Mouse (Mus musculus) cerebellum, postnatal 4 days (tissue): ENCODE results near the gene Colec11.

Experiments used
- DNase-seq, 2 experiments: peaks; one replicate each; pipeline ENCODE4 v3.0.0; 2022; ENCODE audit warnings: low spot score in 2 of 2, mixed read lengths in 1 of 2

Colec11 gene

DNA sequence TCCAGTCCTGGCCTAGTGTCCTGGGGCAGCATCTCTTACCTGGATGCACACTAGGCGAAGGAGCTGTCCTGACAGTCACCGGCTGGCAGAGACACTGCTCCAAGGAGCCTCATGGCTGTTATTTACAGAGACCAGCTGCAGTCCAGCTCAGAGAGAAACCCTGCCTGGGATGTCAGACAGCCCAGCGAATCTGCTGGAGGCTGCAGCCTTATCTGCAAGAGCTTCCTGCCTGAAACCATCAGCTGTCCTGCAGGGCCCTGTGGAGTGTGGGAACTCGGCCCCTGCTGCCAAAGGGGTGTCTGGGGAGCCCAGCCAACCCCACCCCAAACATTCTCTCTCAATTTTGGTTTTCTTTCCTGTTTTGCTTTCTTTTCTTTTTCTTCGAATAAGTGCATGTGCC is at the start of gene Colec11:
TSS of gene Colec11 (minus strand) at position 183 of the 400 bp plus-strand sequence.
- DNase-seq, result no peak

DNA sequence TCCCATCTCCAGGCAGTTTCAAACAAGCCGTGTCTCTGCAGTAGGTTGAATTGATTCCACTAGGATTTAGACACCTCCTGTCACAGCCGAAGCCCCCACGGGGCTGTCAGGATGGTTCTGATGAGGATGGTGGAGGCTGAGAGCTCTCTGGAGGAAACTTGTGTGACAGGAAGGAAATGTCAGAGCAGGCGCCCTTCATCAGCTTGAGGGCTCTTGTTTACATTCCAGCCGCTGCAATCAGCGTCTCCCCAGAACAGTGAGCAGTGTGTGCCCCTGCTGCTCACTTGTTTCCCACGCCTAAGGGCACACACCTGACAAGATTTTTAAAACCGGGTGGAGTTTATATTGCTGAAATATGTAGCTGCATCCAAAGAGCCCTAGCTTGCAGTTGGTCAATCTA is 44.1 kb upstream of the Colec11 start:
- no peak for DNase-seq

DNA sequence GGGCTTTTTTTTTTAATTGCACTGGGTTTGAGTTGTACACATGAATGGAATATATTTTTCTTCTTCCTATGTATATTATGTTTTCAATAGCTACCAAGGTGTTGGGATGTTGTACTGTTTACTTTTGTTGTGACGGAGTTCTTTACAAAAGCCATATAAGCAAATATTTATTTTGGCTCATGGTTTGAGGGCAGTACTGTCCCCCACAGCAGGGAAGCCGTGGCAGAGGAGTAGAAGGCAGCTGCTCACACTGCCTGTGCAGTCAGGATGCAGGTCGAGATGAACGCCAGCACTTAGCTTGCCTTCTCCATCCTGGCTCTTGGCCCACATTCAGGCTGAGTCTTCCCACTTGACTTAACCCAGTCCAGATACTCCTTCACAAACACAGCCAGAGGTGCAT is 43.6 kb upstream of the Colec11 start:
- DNase-seq, result no peak

DNA sequence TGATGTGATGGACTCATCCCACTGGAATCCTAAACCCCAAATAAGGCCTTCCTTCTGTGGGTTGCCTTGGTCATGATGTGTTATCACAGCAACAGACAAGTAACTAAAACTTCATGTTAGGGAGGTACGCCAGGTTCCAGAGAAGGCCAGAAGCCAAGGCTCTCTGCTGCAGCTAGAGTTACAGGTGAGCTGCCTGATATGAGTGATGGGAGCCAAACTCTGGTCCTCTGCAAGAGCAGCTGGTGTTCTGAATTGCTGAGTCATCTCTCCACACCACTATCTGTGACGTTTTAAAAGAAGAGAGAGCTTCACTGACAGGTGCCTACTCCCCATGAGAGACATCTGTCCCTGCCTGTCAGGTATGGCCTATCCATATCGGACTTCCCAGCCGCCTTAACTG is 39.5 kb upstream of the Colec11 start:
- no peak for DNase-seq

DNA sequence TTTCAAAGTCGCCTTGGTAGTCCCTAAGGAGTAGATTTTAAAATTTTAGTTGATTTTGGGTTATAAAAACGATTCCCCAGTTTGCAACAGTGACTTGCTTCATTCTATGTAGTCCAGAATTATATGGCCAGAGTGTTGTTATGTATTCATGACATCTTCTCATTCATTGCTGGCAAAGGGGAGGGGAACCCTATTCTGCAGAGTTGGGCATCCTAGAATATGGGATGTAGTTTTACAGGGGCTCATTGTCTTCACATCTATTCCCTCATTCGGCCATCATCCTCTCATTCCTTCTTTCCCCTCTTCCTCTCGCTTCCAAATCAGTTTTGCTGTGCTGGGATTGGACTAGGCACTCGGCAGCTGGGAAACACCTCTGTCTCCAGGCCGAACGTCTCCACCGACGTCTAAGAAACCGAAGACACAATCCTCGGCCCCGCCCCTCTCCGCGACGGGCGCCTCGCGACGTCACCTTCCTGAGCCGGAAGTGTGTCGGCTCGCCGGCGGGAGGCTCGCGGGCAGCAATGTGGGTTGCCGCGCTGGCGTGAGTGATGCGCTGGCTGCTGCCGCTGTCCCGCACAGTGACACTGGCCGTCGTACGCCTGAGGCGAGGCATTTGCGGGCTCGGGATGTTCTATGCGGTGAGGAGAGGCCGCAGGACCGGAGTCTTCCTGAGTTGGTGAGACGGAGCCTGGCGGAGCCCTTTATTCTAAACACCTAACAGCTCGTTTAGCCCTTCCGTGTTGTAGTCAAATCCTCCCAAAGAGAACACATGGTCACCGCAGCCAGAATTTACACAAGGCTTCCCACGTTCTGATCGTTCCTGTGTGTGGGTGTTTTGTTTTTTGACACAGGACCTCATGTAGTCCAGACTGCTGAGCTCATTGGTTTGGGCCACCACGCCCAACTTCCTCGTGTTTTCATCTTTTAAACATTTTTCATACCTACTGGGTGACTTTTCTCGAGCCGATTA is 26.2 kb upstream of the Colec11 start, which contains the start of gene Rnaseh1:
TSS of gene Rnaseh1 (plus strand) at position 462 of the 970 bp plus-strand sequence.
- DNase-seq, result peak; percentile 79 to 90

DNA sequence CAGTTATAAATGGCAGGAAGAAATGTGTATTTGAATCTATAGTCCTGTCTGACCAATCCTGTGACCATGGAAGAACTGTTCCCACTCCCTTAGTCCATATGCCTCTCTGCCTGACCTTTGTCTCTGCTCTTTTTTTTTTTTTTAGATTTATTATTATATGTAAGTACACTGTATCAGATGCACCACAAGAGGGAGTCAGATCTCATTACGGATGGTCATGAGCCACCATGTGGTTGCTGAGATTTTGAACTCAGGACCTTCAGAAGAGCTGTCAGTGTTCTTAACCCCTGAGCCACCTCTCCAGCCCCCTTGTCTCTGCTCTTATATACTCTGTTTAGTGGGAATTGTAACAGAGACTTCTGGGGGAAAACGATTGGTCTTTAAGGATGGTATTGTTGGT is 15.6 kb upstream of the Colec11 start:
- no peak for DNase-seq

DNA sequence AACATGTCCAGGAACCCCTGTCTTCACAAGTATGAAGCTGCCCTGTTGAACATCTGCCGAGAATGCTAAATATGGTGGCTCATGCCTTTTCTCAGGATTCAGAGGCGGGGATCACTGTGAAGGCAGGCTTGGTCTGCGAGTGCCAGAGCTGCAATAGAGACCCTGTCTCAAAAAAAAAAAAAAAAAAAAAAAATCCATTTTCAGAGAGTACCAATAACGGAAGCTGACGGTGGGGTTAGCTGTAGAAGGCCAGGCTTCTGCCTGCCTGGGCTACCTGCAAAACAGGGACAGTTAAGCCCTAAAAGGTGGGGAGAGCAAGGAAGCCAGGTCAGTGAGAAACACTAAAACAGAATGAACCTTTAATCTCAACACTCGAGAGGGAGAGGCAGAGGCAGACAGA is 13.4 kb upstream of the Colec11 start:
- DNase-seq, result no peak

DNA sequence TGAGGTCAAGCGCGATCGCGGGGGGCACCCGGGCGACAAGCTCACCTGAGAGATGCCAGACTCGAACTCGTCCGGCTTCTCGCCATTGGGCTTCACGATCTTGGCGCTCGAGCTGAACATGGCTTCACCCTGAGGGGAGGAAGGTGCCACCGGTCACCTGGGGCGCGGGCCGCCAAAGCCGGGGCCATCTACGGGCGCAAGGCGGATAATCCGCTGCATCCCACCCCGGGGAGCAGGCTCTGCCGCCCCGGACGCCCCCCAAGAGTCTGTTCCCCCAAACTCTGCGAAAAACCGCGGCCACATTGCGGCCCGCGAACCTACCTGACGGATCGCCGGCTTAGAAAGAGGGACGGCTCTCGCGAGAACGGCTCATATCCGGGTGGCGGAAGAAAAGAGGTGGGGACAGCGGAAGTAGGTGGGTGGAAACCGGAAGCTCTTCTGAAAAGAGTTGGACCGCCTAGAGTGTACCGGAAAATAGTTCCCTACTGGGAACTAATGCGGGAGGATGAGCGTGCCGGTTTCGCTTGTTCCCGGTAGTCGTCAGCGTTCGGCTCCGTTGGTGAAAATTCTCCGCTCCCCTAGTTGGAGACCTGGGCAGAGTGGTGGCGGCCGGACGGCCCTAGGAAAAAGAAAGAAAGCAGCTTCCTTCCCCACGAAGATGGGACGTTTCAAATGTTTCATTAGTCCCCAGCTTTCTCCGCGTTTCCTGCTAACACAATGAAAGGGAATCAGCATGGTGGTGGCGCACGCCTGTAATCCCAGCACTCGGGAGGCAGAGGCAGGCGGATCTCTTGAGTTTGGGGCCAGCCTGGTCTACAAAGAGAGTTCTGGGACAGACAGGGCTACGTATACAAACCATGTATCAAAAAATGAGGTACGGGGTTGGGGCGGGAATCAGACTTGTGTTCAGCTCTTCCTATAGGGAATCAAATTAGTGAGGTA is 12.6 kb upstream of the Colec11 start, which contains the start of gene Rps7:
TSS of gene Rps7 (minus strand) at position 419 of the 942 bp plus-strand sequence.
- DNase-seq, result peak; percentile 79 to 93

DNA sequence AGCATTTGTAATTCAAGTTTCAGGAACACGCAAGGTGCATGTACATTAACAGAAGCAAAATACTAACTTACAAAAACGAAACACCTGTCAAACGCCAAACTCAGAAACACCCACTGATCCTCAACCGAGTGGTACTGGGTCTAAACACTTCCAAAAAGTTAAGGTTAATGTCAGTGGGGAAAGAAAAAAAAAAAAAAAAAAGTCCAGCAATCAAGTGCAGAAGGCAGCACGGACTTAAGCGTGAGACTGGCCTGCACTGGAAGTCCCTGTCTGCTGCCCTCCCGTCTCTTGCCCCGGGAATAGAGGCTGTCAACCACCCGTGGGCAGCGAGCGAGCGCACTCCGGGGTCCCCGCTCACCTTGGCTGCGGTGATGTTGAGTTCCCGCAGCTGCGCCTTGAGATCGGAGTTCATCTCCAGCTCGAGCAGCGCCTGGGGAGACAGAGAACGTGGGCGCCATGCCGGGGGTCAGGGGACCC is 11.9 kb upstream of the Colec11 start:
- DNase-seq, result no peak

DNA sequence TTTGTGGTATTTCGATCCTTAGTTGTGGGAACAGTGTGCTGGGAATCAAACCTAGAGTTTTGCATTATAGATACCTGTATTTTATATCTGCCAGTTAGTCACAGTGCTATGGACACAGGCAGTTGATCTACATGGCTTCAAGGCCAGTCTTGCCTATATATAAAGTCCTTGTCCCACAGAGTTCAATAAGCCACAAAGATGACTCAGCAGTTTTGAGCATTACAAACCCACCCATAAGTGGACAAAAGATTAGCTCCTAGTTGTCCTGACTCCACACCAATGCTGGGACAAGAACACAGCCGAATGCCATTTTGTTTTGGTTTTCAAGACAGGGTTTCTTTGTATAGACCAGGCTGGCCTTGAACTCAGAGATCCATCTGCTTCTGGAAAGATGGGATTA is 5.3 kb upstream of the Colec11 start:
- DNase-seq, result no peak

DNA sequence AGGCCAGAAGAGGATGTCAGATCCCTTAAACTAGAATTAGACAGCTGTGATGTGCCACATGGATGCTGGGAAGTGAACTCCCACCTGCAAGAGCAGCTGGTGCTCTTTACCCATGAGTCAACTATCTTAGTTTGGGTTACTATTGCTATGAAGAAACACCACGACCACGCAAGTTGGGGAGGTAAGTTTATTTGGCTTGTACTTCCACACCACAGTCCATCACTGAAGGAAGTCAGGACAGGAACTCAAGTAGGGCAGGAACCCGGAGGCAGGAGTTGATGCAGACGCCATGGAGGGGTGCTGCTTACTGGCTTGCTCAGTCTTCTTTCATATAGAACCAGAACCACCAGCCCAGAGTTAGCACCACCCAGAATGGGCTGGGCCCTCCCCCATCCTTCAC is 3.9 kb upstream of the Colec11 start:
- DNase-seq, result no peak

DNA sequence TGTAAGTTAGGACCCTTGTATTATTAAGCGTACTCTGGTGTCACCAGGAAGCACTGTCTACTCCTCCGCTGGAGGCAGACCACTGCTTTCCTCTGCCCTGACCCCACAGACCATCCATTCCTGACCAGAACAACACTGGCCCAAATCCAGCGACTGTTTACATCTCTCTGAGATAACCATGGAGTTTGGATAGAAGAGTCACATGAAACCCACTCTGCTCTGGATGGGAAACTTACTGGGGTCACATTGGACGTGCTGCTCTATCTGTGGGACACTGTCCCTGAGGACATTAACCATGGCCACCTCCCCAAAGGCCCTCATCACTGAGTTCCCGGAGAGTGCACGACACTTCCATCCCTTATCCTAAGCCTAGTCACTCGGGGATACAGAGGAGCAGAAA is 2.2 kb upstream of the Colec11 start:
- DNase-seq, result no peak

DNA sequence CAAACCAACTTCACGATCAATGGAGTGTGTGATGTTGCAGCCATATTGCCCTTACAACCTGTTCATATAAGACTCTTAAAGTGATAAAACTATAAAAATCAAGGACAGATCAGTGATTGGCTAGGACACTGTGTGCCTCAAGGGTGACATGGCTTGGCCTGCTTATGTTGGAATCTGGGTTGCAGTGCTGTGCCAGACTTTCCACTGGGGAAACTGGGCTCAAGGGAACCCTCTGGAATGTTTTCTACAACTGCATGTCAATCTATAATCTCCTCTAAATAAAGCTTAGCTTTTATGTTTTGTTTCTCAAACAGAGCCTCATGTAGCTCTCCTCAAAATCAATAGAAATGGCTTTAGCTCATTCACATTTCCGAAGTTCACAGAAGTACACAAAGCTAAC is 1.1 kb upstream of the Colec11 start:
- DNase-seq, result no peak

DNA sequence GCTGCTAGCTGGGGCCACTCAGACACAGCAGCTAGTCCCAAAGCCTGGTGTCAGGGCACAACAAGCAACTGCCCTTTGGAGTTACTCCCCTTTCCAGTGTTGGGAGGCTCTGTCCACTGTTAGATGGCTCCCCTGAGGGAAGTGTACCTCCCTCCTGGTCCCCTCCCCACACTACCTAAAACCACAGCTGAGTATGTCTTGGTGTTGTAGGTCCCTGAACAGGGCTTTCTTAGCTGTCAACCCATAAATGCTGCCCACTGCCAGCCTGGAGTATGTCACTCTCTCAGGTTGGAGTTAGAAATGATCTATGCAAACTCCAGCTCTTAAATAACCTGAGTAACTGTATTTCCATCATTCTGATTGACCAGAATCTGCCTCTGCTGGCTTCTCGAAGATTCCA is 536 bp downstream of the Colec11 start:
- no peak for DNase-seq

DNA sequence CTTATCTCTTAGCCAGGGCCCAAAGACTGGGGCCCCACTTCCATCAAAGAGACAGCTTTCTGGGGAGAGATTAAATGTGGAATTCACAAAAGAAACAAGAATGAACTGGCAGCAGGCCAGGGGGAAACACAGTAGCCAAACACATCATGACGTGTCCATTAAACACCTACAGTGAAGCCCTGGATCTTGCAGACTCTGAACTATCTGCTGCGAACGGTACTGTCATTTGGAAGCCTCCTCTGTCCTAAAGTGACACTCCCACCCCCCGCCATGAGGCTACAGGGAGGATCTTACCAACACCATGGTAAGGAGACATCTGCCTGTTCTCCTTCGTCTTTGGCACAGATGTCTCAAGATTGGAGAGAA is 1.0 kb downstream of the Colec11 start:
- DNase-seq, result no peak

DNA sequence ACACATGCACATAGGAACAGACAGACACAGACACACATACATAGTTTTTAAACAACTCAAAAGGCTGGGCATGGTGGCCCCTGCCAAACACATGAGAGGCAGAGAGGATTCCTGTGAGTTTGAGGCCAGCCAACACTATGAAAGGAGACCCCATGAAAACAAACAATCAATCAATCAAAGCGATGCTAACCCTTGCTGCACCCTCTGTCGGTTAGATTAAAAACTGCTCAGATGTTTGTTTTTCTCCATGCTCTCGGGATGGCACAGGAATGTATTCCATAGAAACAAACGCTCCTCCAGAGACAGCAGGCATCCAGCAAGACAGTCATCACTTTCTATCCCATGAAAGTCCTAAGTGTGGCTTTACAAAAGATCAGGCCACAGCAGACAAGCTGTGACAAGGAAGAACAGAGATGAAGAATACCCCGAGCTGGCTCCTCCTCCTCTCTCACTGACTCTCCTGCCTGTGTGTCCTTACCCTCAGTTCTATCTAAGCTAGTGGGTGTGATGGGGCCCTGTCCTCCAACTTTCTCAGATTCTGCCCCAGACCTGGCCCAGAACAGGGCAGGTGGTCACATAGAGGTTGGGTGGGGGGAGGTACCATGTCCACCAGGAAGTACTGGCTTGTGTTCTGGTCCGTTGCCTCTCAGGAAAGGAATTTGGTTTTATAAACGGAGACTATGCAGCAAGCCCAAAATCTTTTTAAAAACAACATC is 1.6 kb downstream of the Colec11 start:
- DNase-seq, result no peak

DNA sequence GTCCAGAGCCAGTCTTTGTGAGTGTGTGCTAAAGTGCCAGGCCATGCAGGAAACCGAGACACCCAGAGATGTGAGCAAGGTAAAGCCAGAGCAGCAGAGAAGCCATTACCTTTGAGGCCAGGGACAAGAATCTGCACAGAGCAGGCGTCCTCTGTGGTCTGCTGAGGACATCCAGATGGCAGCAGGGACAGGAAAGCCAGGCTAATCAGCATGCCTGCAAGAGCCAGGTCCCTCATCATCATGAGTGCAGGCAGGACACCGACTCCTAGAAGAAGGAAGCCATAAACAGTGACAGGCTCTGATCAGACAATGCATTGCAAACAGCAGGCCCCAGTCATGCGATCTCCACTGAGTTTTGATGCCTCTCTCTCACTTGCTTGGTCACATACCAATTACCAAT is 5.9 kb downstream of the Colec11 start:
- no peak for DNase-seq

DNA sequence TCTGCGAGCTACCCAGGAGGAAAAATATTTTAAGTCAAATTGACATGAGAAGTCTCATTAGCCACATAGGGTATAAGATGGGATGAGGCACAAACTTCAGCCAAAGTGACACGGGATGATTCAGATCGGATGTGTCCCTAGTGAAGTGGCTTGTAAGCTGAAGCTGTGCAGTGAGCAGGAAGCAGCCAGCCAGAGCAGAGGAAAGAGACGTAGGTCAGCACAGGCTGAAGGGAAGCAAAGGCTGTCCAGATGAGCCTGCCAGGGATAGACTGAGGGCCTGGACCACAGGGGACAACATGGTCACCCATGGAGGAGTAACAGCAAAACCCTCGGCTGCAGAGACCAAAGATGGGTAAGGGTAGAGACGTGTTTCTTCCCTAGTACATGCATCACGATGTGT is 8.8 kb downstream of the Colec11 start:
- no peak for DNase-seq

DNA sequence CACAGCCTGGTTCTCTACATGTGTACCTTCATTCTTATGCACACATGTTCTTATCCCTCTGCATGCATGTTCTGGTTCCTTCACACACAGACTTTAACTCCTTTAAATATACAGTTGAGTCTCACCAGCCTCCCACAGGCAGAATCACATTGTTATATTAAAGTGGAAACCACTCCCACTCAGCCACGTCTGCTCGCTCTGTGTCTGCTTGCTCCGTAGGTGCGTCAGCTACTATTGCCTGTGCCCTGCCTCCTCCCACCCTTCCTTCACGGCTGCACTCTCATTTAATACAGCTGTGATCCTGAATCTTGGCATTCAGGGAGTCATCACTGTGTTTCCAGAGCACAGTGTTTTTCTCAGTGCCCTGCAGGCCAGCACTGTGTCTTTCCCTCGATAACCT is 10.8 kb downstream of the Colec11 start:
- no peak for DNase-seq

DNA sequence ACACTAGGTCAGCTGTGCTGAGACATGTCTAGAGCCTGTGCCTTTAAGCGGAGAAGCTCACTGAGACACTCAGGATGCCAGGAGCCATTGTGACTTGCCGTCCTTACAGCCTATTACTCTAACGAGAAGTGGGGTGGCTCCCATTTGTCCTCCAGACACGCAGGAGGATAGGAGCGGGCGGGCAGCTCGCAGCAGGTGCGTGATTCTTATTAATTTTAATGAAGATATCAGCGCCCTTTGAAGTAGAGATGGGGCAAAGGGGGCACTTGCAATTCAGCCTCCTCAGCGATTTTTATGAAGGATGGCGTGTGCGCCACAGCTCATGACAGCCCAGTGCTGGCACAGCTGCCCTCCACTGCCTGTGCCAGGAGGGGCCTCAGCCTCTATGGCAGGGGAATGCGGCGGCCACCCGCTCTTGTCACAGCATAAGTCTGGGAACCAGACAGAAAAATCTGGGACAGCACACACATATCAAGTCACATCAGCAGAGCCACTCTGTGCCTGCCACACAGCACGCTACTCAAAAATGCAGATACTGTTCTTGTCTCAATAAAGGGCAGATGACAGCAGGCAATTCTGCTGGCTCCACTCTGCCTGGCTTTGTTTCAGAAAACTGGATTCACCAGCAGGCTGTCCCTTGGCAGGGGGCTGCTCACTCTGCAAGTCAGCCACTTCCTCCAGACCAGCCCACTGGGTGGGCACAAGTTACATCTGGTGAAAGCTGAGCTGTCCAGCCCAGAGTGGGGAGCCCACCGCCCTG is 15.5 kb downstream of the Colec11 start:
- DNase-seq, result peak; percentile 41 to 69

DNA sequence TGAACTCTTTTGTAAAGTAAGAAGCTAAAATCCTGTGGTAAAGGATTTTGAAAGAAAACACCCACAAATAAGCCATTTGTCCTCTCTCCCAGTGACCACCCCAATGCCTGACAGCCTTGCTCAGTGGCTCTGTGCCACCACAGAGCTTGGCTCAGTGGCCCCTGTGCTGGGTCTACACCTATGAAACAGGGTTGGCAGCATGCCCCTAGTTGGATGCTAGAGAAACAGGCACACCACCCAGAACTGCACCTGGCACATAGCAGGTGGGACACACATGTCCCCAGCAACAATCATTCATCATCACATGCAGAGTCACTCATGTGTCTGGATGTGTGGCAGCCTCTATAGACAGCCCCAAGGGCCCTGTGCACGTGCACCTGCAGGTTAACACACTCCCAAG is 19.7 kb downstream of the Colec11 start:
- DNase-seq, result peak in 1 of 2 experiments; percentile 50
